Mouse (Mus musculus) left cerebral cortex, adult 18-20 months (tissue): ENCODE data around the gene Rhox7a. TPM values are rescaled to one million over a fixed set of nuclear protein-coding genes. Genes with fewer than 3 reads are reported as not detected.
"Not testable (repeated sequence)": the region's sequence is repeated elsewhere in the genome, so short reads cannot be mapped to it uniquely, and the experiment has no call there.

ENCODE experiments used
- DNase-seq, 2 experiments: peaks; one replicate each; pipeline ENCODE4 v3.0.0; 2021 to 2022; ENCODE audit warnings: low spot score in 2 of 2, mixed read lengths in 1 of 2
- long read RNA-seq, 2 experiments: library from polyadenylated mRNA; stranded (forward); transcript quantifications; one replicate each; pipeline ENCODE4 v2.0.0; 2021
- total RNA-seq, 2 experiments: library from RNA; stranded (reverse); gene quantifications; 2 replicates each; pipeline ENCODE4 v1.2.3; 2021

Gene Rhox7a
- total RNA-seq: not detected
- long read RNA-seq, experiment 1: 0 reads
- long read RNA-seq, experiment 2: 0 reads

- DNase-seq: not testable (repeated sequence)
Measured at GRCm38 (mm10) chrX:37831386-37831785, at the start of gene Rhox7a. Gene Rhox7a (plus strand): TSS chrX:37831686.

GRCm38 (mm10) chrX:37807286-37808080 lies 24.0 kb upstream of the Rhox7a start:
- no peak for DNase-seq

- no peak for DNase-seq
Measured at GRCm38 (mm10) chrX:37809396-37809795, 22.1 kb upstream of the Rhox7a start.

GRCm38 (mm10) chrX:37811179-37811578 lies 20.3 kb upstream of the Rhox7a start:
- DNase-seq: peak in 1 of 2 experiments; percentile 8

- no peak for DNase-seq
Measured at GRCm38 (mm10) chrX:37815665-37816064, 15.8 kb upstream of the Rhox7a start.

GRCm38 (mm10) chrX:37826610-37827009 lies 4.9 kb upstream of the Rhox7a start, which contains the start of gene Rhox6:
Gene Rhox6 (plus strand): TSS chrX:37826910.
- DNase-seq: not testable (repeated sequence)

GRCm38 (mm10) chrX:37871641-37872040 lies 40.2 kb downstream of the Rhox7a start:
- no peak for DNase-seq

GRCm38 (mm10) chrX:37878844-37879243 lies 47.4 kb downstream of the Rhox7a start, which contains the start of gene Rhox8:
Gene Rhox8 (minus strand): TSS chrX:37878944.
- DNase-seq: no peak

Other genes with a start within 250 kb of the Rhox7a start
- gene Rhox4f, start 224.0 kb upstream of the Rhox7a start, total RNA-seq: not detected
- gene Rhox3g, start 203.1 kb upstream of the Rhox7a start, total RNA-seq: not detected
- not detected for gene Rhox2g, start 188.2 kb upstream of the Rhox7a start, total RNA-seq
- not detected for gene Rhox4g, start 180.4 kb upstream of the Rhox7a start, total RNA-seq
- gene Rhox3h, start 162.9 kb upstream of the Rhox7a start, total RNA-seq: not detected
- gene Rhox2h, start 158.4 kb upstream of the Rhox7a start, total RNA-seq: not detected
- gene Rhox5, start 26.8 kb upstream of the Rhox7a start, total RNA-seq: not detected
- not detected for gene Rhox6, start 4.8 kb upstream of the Rhox7a start, total RNA-seq
- gene Rhox8, start 47.3 kb downstream of the Rhox7a start, total RNA-seq: not detected
- not detected for gene Rhox7b, start 65.5 kb downstream of the Rhox7a start, total RNA-seq
- gene Rhox9, start 70.1 kb downstream of the Rhox7a start, total RNA-seq: not detected
- not detected for gene Btg1-ps1, start 187.1 kb downstream of the Rhox7a start, total RNA-seq
- gene Btg1-ps2, start 211.4 kb downstream of the Rhox7a start, total RNA-seq: not detected
- gene Rhox10, start 234.8 kb downstream of the Rhox7a start, total RNA-seq: not detected